Mouse (Mus musculus) limb, embryonic 15.5 days (tissue): ENCODE data around the gene Tmem26. TPM values are rescaled to one million over a fixed set of nuclear protein-coding genes. Genes with fewer than 3 reads are reported as not detected.

Experiments used
- ATAC-seq: fragments of 200-750 bp; cut with Nextera tagmentation; 2 replicates; pipeline ENCODE4 v1.8.0; 2017; ENCODE audit warnings: low read depth, moderate TSS enrichment; ENCODE audit not compliant: insufficient number of reproducible peaks, low FRiP score, low TSS enrichment
- H3K27ac ChIP-seq: fragments of 300-500 bp; sonication (generic); 2 replicates; pipeline ENCODE4 v1.5.1; 2015; ENCODE audit warnings: moderate library complexity, mild to moderate bottlenecking, inconsistent platforms
- H3K27me3 ChIP-seq: fragments of 300-500 bp; sonication (generic); 2 replicates; pipeline ENCODE4 v1.6.1; 2015; ENCODE audit warnings: inconsistent platforms
- H3K36me3 ChIP-seq: fragments of 300-500 bp; sonication (generic); 2 replicates; pipeline ENCODE4 v1.6.1; 2015; ENCODE audit warnings: inconsistent platforms
- H3K4me1 ChIP-seq: fragments of 300-500 bp; sonication (generic); 2 replicates; pipeline ENCODE4 v1.6.1; 2015; ENCODE audit warnings: inconsistent platforms
- H3K4me2 ChIP-seq: fragments of 300-500 bp; sonication (generic); 2 replicates; pipeline ENCODE4 v1.6.1; 2015; ENCODE audit warnings: mild to moderate bottlenecking, inconsistent platforms
- H3K4me3 ChIP-seq: fragments of 300-500 bp; sonication (generic); 2 replicates; pipeline ENCODE4 v1.5.1; 2015; ENCODE audit warnings: mild to moderate bottlenecking, inconsistent platforms
- H3K9ac ChIP-seq: fragments of 300-500 bp; sonication (generic); 2 replicates; pipeline ENCODE4 v1.6.1; 2015; ENCODE audit warnings: inconsistent platforms
- H3K9me3 ChIP-seq: fragments of 300-500 bp; sonication (generic); 2 replicates; pipeline ENCODE4 v1.6.1; 2016; ENCODE audit warnings: inconsistent platforms
- WGBS: fragments of 180-500 bp; shearing (Covaris S2); methylation state at CpG from one replicate; pipeline ENCODE4 v1.1.7; 2015; 5-methylcytosine and 5-hydroxymethylcytosine counted together
- polyA plus RNA-seq: library from polyadenylated mRNA; unstranded; fragments of >200 nt; fragmentation: Nextera tagmentation; extraction: Ambion mirVana; gene quantifications from 2 replicates; pipeline ENCODE4 v1.2.1, GENCODE M21; 2015

Tmem26 gene
- polyA plus RNA-seq, 1 experiment from 2014 or later, result 46.0 TPM

- no peak overlapping the region for H3K9ac ChIP-seq
- ATAC-seq, result no peak
- no peaks in the 10 kb centered on the region for H3K27me3 ChIP-seq
- H3K9me3 ChIP-seq, result no peaks in the 10 kb centered on the region
- H3K36me3 ChIP-seq, result no peaks in the 10 kb centered on the region
- no peak overlapping the region for H3K4me2 ChIP-seq
- H3K4me1 ChIP-seq, result no peaks in the 10 kb centered on the region
- peak overlapping the region; percentile 47 for H3K27ac ChIP-seq
- 44% methylated on average over 10 of the region's 10 CpGs for WGBS
- H3K4me3 ChIP-seq, result no peak overlapping the region
Observed at GRCm38 (mm10) chr10:68818065-68818759, 94.8 kb downstream of the Tmem26 start.

GRCm38 (mm10) chr10:68824519-68824918 lies 101.1 kb downstream of the Tmem26 start:
- H3K27me3 ChIP-seq, result no peaks in the 10 kb centered on the region
- ATAC-seq, result no peak
- no peaks in the 10 kb centered on the region for H3K9me3 ChIP-seq
- no peak overlapping the region for H3K9ac ChIP-seq
- no peak overlapping the region for H3K4me3 ChIP-seq
- no peak overlapping the region for H3K27ac ChIP-seq
- WGBS, result 82% methylated on average over 4 of the region's 4 CpGs
- no peaks in the 10 kb centered on the region for H3K4me1 ChIP-seq
- H3K4me2 ChIP-seq, result no peak overlapping the region
- H3K36me3 ChIP-seq, result no peaks in the 10 kb centered on the region

Other genes with a start within 250 kb of the Tmem26 start
- 1.5 TPM in 2 replicates for gene Cabcoco1, start 181.8 kb upstream of the Tmem26 start, polyA plus RNA-seq